Mouse (Mus musculus) hindbrain, postnatal 0 days (tissue): ENCODE data around the gene Thnsl1. TPM values are rescaled to one million over a fixed set of nuclear protein-coding genes. Genes with fewer than 3 reads are reported as not detected.

Source experiments
- ATAC-seq: fragments of 200-750 bp; cut with Nextera tagmentation; 2 replicates; pipeline ENCODE4 v1.8.0; 2017; ENCODE audit warnings: mild to moderate bottlenecking, moderate TSS enrichment, moderate library complexity
- DNase-seq: peaks from one replicate; pipeline ENCODE4 v3.0.0-alpha.2; 2015; ENCODE audit warnings: low spot score
- H3K27ac ChIP-seq: fragments of 300-500 bp; sonication (generic); 2 replicates; pipeline ENCODE4 v1.5.1; 2014; ENCODE audit warnings: mild to moderate bottlenecking
- H3K27me3 ChIP-seq: fragments of 300-500 bp; sonication (generic); 2 replicates; pipeline ENCODE4 v1.6.1; 2014; ENCODE audit warnings: low read length, mixed read lengths; ENCODE audit not compliant: insufficient read depth
- H3K36me3 ChIP-seq: fragments of 300-500 bp; sonication (generic); 2 replicates; pipeline ENCODE4 v1.6.1; 2014; ENCODE audit warnings: low read length, mixed read lengths; ENCODE audit not compliant: insufficient read depth
- H3K4me1 ChIP-seq: fragments of 300-500 bp; sonication (generic); 2 replicates; pipeline ENCODE4 v1.6.1; 2014; ENCODE audit warnings: antibody characterized with exemption, low read length, mixed read lengths; ENCODE audit not compliant: insufficient read depth
- H3K4me2 ChIP-seq: fragments of 300-500 bp; sonication (generic); 2 replicates; pipeline ENCODE4 v1.6.1; 2014; ENCODE audit warnings: low read depth, mild to moderate bottlenecking, low read length, moderate library complexity, mixed read lengths
- H3K4me3 ChIP-seq: fragments of 300-500 bp; sonication (generic); 2 replicates; pipeline ENCODE4 v1.5.1; 2014; ENCODE audit warnings: low read length
- H3K9ac ChIP-seq: fragments of 300-500 bp; sonication (generic); replicated peaks from 2 replicates; pipeline ENCODE4 v1.6.1; 2014; ENCODE audit warnings: mild to moderate bottlenecking, low read length, moderate library complexity, mixed read lengths
- H3K9me3 ChIP-seq: fragments of 300-500 bp; sonication (generic); 2 replicates; pipeline ENCODE4 v1.6.1; 2016; ENCODE audit warnings: low read length, mixed read lengths
- CTCF ChIP-seq: IDR thresholded peaks from 2 replicates; pipeline ENCODE4 v1.5.1; 2016; ENCODE audit warnings: antibody characterized with exemption, control low read depth, low read depth
- WGBS: fragments of 180-500 bp; shearing (Covaris S2); extraction: QIAGEN DNeasy Blood & Tissue Kit; methylation state at CpG from one replicate; pipeline ENCODE4 v1.1.7; 2014; 5-methylcytosine and 5-hydroxymethylcytosine counted together
- polyA plus RNA-seq: library from polyadenylated mRNA; unstranded; fragments of >200 nt; fragmentation: Nextera tagmentation; extraction: Ambion mirVana; gene quantifications from 2 replicates; pipeline ENCODE4 v1.2.1, GENCODE M21; 2015
- total RNA-seq: library from RNA; depleted of rRNA; stranded (reverse); fragments of >200 nt; gene quantifications from 2 replicates; pipeline ENCODE4 v1.2.3, GENCODE M21; 2014; rRNA removed

Thnsl1 gene
- 11.2 and 16.2 TPM in 2 replicates for total RNA-seq
- polyA plus RNA-seq = 15.6 and 17.5 TPM in 2 replicates

- peak within 1 kb of the TSS; percentile 89 for H3K27ac ChIP-seq
- H3K36me3 ChIP-seq = no peaks in the 10 kb centered on the region
- WGBS = 2% methylated on average over 43 of the region's 43 CpGs
- H3K9ac ChIP-seq = peak within 1 kb of the TSS; percentile 68
- H3K9me3 ChIP-seq = no peaks in the 10 kb centered on the region
- DNase-seq = peak; percentile 98
- ATAC-seq = peak; percentile 99
- H3K4me1 ChIP-seq = peaks cover 6% of the 10 kb centered on the region
- H3K4me2 ChIP-seq = peak within 1 kb of the TSS; percentile 70
- peak within 1 kb of the TSS; percentile 76 for H3K4me3 ChIP-seq
- H3K27me3 ChIP-seq = no peaks in the 10 kb centered on the region
- no peak for TF ChIP-seq CTCF
Observed at GRCm38 (mm10) chr2:21204912-21205830, at the start of gene Thnsl1, which contains the start of gene Enkur. Gene Thnsl1 (plus strand): TSS chr2:21205724. Gene Enkur (minus strand): TSS chr2:21205365.

GRCm38 (mm10) chr2:21164296-21164695 is 41.2 kb upstream of the Thnsl1 start:
- ATAC-seq (no peak), DNase-seq (peak; percentile 2)
- 70% methylated on average over 8 of the region's 8 CpGs for WGBS
- H3K9me3 ChIP-seq = no peaks in the 10 kb centered on the region
- H3K4me3 ChIP-seq = no peak overlapping the region
- no peak overlapping the region for H3K4me2 ChIP-seq
- H3K27ac ChIP-seq = no peak overlapping the region
- TF ChIP-seq CTCF = no peak
- no peaks in the 10 kb centered on the region for H3K27me3 ChIP-seq
- H3K36me3 ChIP-seq = no peaks in the 10 kb centered on the region
- H3K9ac ChIP-seq = no peak overlapping the region
- H3K4me1 ChIP-seq = no peaks in the 10 kb centered on the region

GRCm38 (mm10) chr2:21167916-21168315 is 37.6 kb upstream of the Thnsl1 start:
- DNase-seq (no peak), ATAC-seq (no peak)
- Histone ChIP-seq H3K4me2 (no peak overlapping the region), H3K4me1 (no peaks in the 10 kb centered on the region), H3K4me3 (no peak overlapping the region), H3K27ac (no peak overlapping the region), H3K9ac (no peak overlapping the region), H3K9me3 (peaks cover 3% of the 10 kb centered on the region; the same call in 1 of the 2 replicates), H3K27me3 (no peaks in the 10 kb centered on the region), H3K36me3 (no peaks in the 10 kb centered on the region)
- no peak for TF ChIP-seq CTCF
- 77% methylated on average over 1 of the region's 1 CpGs for WGBS

GRCm38 (mm10) chr2:21172797-21173196 is 32.7 kb upstream of the Thnsl1 start:
- H3K27me3 ChIP-seq = no peaks in the 10 kb centered on the region
- TF ChIP-seq CTCF = no peak
- no peak for ATAC-seq
- no peak overlapping the region for H3K9ac ChIP-seq
- H3K4me1 ChIP-seq = no peaks in the 10 kb centered on the region
- no peak overlapping the region for H3K4me3 ChIP-seq
- peaks cover 3% of the 10 kb centered on the region; the same call in 1 of the 2 replicates for H3K9me3 ChIP-seq
- no peak overlapping the region for H3K27ac ChIP-seq
- H3K36me3 ChIP-seq = no peaks in the 10 kb centered on the region
- whole genome bisulfite sequencing = 90% methylated on average over 3 of the region's 3 CpGs
- DNase-seq = no peak
- H3K4me2 ChIP-seq = no peak overlapping the region

- no peaks in the 10 kb centered on the region for H3K9me3 ChIP-seq
- TF ChIP-seq CTCF = no peak
- no peak for ATAC-seq
- no peak for DNase-seq
- H3K27me3 ChIP-seq = no peaks in the 10 kb centered on the region
- H3K27ac ChIP-seq = no peak overlapping the region
- 96% methylated on average over 5 of the region's 5 CpGs for WGBS
- no peak overlapping the region for H3K4me2 ChIP-seq
- no peak overlapping the region for H3K9ac ChIP-seq
- H3K4me1 ChIP-seq = no peaks in the 10 kb centered on the region
- H3K4me3 ChIP-seq = no peak overlapping the region
- H3K36me3 ChIP-seq = no peaks in the 10 kb centered on the region
Observed at GRCm38 (mm10) chr2:21179136-21179535, 26.4 kb upstream of the Thnsl1 start.

GRCm38 (mm10) chr2:21182811-21183210 is 22.7 kb upstream of the Thnsl1 start:
- no peak for TF ChIP-seq CTCF
- Histone ChIP-seq H3K9me3 (no peaks in the 10 kb centered on the region), H3K4me1 (no peaks in the 10 kb centered on the region), H3K4me2 (no peak overlapping the region), H3K9ac (no peak overlapping the region), H3K27ac (no peak overlapping the region), H3K27me3 (no peaks in the 10 kb centered on the region), H3K4me3 (no peak overlapping the region), H3K36me3 (no peaks in the 10 kb centered on the region)
- DNase-seq = no peak
- 83% methylated on average over 1 of the region's 1 CpGs for WGBS
- ATAC-seq = no peak

GRCm38 (mm10) chr2:21187576-21187975 is 17.9 kb upstream of the Thnsl1 start:
- Histone ChIP-seq H3K4me2 (no peak overlapping the region), H3K27me3 (no peaks in the 10 kb centered on the region), H3K9ac (no peak overlapping the region), H3K36me3 (no peaks in the 10 kb centered on the region), H3K27ac (no peak overlapping the region; the same call in 1 of the 2 replicates), H3K9me3 (no peaks in the 10 kb centered on the region), H3K4me1 (no peaks in the 10 kb centered on the region), H3K4me3 (no peak overlapping the region)
- TF ChIP-seq CTCF = peak; percentile 66
- DNase-seq (peak; percentile 66), ATAC-seq (no peak)
- whole genome bisulfite sequencing = 59% methylated on average over 7 of the region's 7 CpGs
